Mouse (Mus musculus) embryonic facial prominence, embryonic 11.5 days (tissue): ENCODE measurements at regions not wholly inside any gene's neighbourhood (a gene's known extent, or its start where the extent isn't known, plus 50 kb on each side); places are given as distances from the start of the nearest gene placed in this dataset.

Experiments
- ATAC-seq: fragments of 200-750 bp; cut with Nextera tagmentation; replicated peaks from 2 replicates; pipeline ENCODE4 v1.8.0; 2017; ENCODE audit warnings: low read depth; ENCODE audit not compliant: insufficient number of reproducible peaks, low FRiP score, low TSS enrichment
- DNase-seq: peaks from one replicate; pipeline ENCODE4 v3.0.0-alpha.2; 2015; ENCODE audit warnings: low spot score
- H3K27ac ChIP-seq: fragments of 300-500 bp; sonication (generic); replicated peaks from 2 replicates; pipeline ENCODE4 v1.5.1; 2014; ENCODE audit warnings: mild to moderate bottlenecking, low read depth, low read length, control low read depth
- H3K27me3 ChIP-seq: fragments of 300-500 bp; sonication (generic); 2 replicates; pipeline ENCODE4 v1.6.1; 2014; ENCODE audit warnings: mild to moderate bottlenecking, low read length, moderate library complexity, mixed read lengths; ENCODE audit not compliant: control insufficient read depth, insufficient read depth
- H3K36me3 ChIP-seq: fragments of 300-500 bp; sonication (generic); replicated peaks from 2 replicates; pipeline ENCODE4 v1.6.1; 2014; ENCODE audit warnings: low read depth, mild to moderate bottlenecking, low read length, moderate library complexity, mixed read lengths; ENCODE audit not compliant: control insufficient read depth, insufficient read depth
- H3K4me1 ChIP-seq: fragments of 300-500 bp; sonication (generic); 2 replicates; pipeline ENCODE4 v1.6.1; 2014; ENCODE audit warnings: low read length, mixed read lengths; ENCODE audit not compliant: control insufficient read depth, insufficient read depth
- H3K4me2 ChIP-seq: fragments of 300-500 bp; sonication (generic); 2 replicates; pipeline ENCODE4 v1.6.1; 2014; ENCODE audit warnings: low read depth, mild to moderate bottlenecking, control low read depth, low read length, moderate library complexity
- H3K4me3 ChIP-seq: fragments of 300-500 bp; sonication (generic); 2 replicates; pipeline ENCODE4 v1.5.1; 2014; ENCODE audit warnings: low read depth, low read length, control low read depth
- H3K9ac ChIP-seq: fragments of 300-500 bp; sonication (generic); replicated peaks from 2 replicates; pipeline ENCODE4 v1.6.1; 2014; ENCODE audit warnings: mild to moderate bottlenecking, control low read depth, low read length
- H3K9me3 ChIP-seq: fragments of 300-500 bp; sonication (generic); replicated peaks from 2 replicates; pipeline ENCODE4 v1.6.1; 2016; ENCODE audit warnings: mild to moderate bottlenecking, low read length, inconsistent platforms, mixed read lengths; ENCODE audit not compliant: control insufficient read depth
- WGBS: fragments of 180-500 bp; shearing (Covaris S2); extraction: QIAGEN DNeasy Blood & Tissue Kit; methylation state at CpG from one replicate; pipeline ENCODE4 v1.1.7; 2014; 5-methylcytosine and 5-hydroxymethylcytosine counted together

- DNase-seq: no peak
Measured at GRCm38 (mm10) chr1:151125764-151126485, 56.4 kb upstream of the Gm47985 start.

GRCm38 (mm10) chr1:151126756-151127155 lies 55.6 kb upstream of the Gm47985 start:
- Histone ChIP-seq H3K4me1 (no peaks in the 10 kb centered on the region), H3K9me3 (no peaks in the 10 kb centered on the region), H3K4me2 (no peak overlapping the region), H3K27me3 (no peaks in the 10 kb centered on the region), H3K36me3 (no peaks in the 10 kb centered on the region), H3K9ac (no peak overlapping the region), H3K27ac (no peak overlapping the region), H3K4me3 (no peak overlapping the region)
- DNase-seq (no peak), ATAC-seq (no peak)
- 67% methylated on average over 1 of the region's 1 CpGs for WGBS

More at GRCm38 (mm10) chr1:151125764-151126485, 56.4 kb upstream of the Gm47985 start:
- no peak for ATAC-seq
- no peak overlapping the region for H3K27ac ChIP-seq
- H3K4me2 ChIP-seq: no peak overlapping the region
- no peak overlapping the region for H3K9ac ChIP-seq
- no peaks in the 10 kb centered on the region for H3K9me3 ChIP-seq
- WGBS: 84% methylated on average over 3 of the region's 3 CpGs
- H3K4me3 ChIP-seq: no peak overlapping the region
- no peaks in the 10 kb centered on the region for H3K36me3 ChIP-seq
- H3K27me3 ChIP-seq: no peaks in the 10 kb centered on the region
- H3K4me1 ChIP-seq: no peaks in the 10 kb centered on the region

GRCm38 (mm10) chr1:151128005-151128404 lies 54.3 kb upstream of the Gm47985 start:
- Histone ChIP-seq H3K36me3 (no peaks in the 10 kb centered on the region), H3K27me3 (no peaks in the 10 kb centered on the region), H3K4me3 (no peak overlapping the region), H3K9ac (no peak overlapping the region), H3K9me3 (no peaks in the 10 kb centered on the region), H3K4me2 (no peak overlapping the region), H3K27ac (no peak overlapping the region), H3K4me1 (no peaks in the 10 kb centered on the region)
- WGBS: 65% methylated on average over 5 of the region's 5 CpGs
- DNase-seq (no peak), ATAC-seq (no peak)

- ATAC-seq: no peak
- Histone ChIP-seq H3K9me3 (no peaks in the 10 kb centered on the region), H3K4me1 (no peaks in the 10 kb centered on the region), H3K4me2 (no peak overlapping the region), H3K9ac (no peak overlapping the region), H3K27ac (no peak overlapping the region), H3K4me3 (no peak overlapping the region), H3K36me3 (no peaks in the 10 kb centered on the region), H3K27me3 (no peaks in the 10 kb centered on the region)
- no peak for DNase-seq
Measured at GRCm38 (mm10) chr1:151128955-151129354, 53.4 kb upstream of the Gm47985 start.

- Histone ChIP-seq H3K27ac (no peak overlapping the region), H3K4me2 (no peak overlapping the region), H3K36me3 (no peaks in the 10 kb centered on the region), H3K9me3 (no peaks in the 10 kb centered on the region), H3K4me1 (no peaks in the 10 kb centered on the region), H3K9ac (no peak overlapping the region), H3K27me3 (no peaks in the 10 kb centered on the region), H3K4me3 (no peak overlapping the region)
- no peak for DNase-seq
- no peak for ATAC-seq
- 75% methylated on average over 6 of the region's 6 CpGs for WGBS
Measured at GRCm38 (mm10) chr1:151130036-151130435, 52.3 kb upstream of the Gm47985 start.

GRCm38 (mm10) chr1:151130845-151131626 lies 51.3 kb upstream of the Gm47985 start:
- DNase-seq: no peak
- Histone ChIP-seq H3K27ac (no peak overlapping the region), H3K27me3 (no peaks in the 10 kb centered on the region), H3K9ac (no peak overlapping the region), H3K4me3 (no peak overlapping the region), H3K4me1 (no peaks in the 10 kb centered on the region), H3K36me3 (no peaks in the 10 kb centered on the region), H3K4me2 (no peak overlapping the region), H3K9me3 (no peaks in the 10 kb centered on the region)
- ATAC-seq: no peak
- 80% methylated on average over 5 of the region's 5 CpGs for WGBS

GRCm38 (mm10) chr1:151131627-151132284 lies 50.6 kb upstream of the Gm47985 start:
- DNase-seq (no peak), ATAC-seq (no peak)
- no peak overlapping the region for H3K27ac ChIP-seq
- no peaks in the 10 kb centered on the region for H3K27me3 ChIP-seq
- H3K4me1 ChIP-seq: no peaks in the 10 kb centered on the region
- no peaks in the 10 kb centered on the region for H3K9me3 ChIP-seq
- no peaks in the 10 kb centered on the region for H3K36me3 ChIP-seq
- no peak overlapping the region for H3K4me3 ChIP-seq
- 76% methylated on average over 4 of the region's 4 CpGs for WGBS
- no peak overlapping the region for H3K4me2 ChIP-seq
- H3K9ac ChIP-seq: no peak overlapping the region
